Mouse (Mus musculus): ENCODE results near the gene Bsn.

- TF ChIP-seq CTCF (IDR thresholded peaks at IDR 0.05; ENCODE audit: low read depth) (no peak), EP300 (IDR thresholded peaks at IDR 0.05; ENCODE audit: low read depth) (no peak)
Observed at GRCm38 (mm10) chr9:108217936-108218543, 27.9 kb upstream of the Bsn start.

Measured in liver, postnatal 0 days (tissue).